Mouse (Mus musculus): ENCODE measurements around the gene Spns1. TPM values are rescaled to one million over a fixed set of nuclear protein-coding genes. Genes with fewer than 3 reads are reported as not detected.
"Not testable (repeated sequence)": the region's sequence is repeated elsewhere in the genome, so short reads cannot be mapped to it uniquely, and the experiment has no call there.

The Spns1 gene
- 61.7 and 62.4 TPM in 2 replicates for polyA plus RNA-seq (2015; fragmentation: Nextera tagmentation; extraction: Ambion mirVana)

DNA sequence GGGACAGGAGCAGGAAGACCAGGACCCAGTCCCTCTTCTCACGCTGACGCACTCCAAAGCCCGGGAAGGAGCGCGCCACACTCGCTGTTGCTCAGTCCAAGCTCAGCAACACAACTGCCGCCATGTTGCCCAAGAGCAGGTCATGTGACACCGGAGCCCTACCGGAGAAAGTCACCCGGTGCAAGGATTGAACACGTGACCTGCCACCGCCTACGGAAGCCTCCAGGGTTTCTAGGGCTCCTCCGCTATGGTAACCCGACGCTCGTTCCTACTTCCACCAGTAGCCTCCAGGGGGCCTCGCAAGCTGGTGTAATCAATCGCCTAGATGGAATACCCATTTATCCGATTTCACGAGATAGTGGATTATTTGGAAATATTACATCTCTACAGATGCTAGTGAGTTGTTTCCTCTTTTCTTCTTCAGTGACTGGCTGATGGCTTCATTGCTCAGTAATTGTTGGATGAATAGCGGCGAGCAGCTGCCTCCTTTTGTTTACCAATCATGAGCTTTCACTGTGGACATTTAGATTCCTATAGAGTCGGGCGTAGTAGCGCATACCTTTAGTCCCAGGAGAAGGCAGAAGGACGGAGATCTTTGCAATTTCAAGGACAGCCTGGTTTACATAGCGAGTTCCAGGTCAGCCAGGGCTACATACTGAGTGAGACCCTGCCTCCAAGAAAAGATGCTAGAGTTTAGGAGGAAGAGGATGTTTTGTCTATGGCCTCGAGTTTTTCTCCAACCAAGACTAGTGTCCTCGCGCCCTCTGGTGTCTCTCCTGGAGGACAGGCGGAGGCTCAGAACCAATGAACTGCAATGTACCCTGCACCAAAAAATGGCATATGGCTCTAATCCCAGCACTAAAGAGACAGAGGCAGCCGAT lies at the start of gene Spns1:
TSS of gene Spns1 (minus strand) at position 173 of the 881 bp plus-strand sequence.
- H3K27me3 ChIP-seq = no peaks in the 10 kb centered on the region
- H3K4me1 ChIP-seq = peaks cover 9% of the 10 kb centered on the region
- peak; percentile 99 for ATAC-seq (ENCODE audit: low FRiP score, low read depth)
- peak within 1 kb of the TSS; percentile 92 for H3K9ac ChIP-seq
- peaks cover 25% of the 10 kb centered on the region for H3K36me3 ChIP-seq
- peak within 1 kb of the TSS; percentile 98 for H3K4me2 ChIP-seq (replicated peaks)
- under 1% methylated on average over 33 of the region's 33 CpGs for WGBS
- H3K4me3 ChIP-seq = peak within 1 kb of the TSS; percentile 97
- peak within 1 kb of the TSS; percentile 39 for H3K27ac ChIP-seq
- no peaks in the 10 kb centered on the region for H3K9me3 ChIP-seq

DNA sequence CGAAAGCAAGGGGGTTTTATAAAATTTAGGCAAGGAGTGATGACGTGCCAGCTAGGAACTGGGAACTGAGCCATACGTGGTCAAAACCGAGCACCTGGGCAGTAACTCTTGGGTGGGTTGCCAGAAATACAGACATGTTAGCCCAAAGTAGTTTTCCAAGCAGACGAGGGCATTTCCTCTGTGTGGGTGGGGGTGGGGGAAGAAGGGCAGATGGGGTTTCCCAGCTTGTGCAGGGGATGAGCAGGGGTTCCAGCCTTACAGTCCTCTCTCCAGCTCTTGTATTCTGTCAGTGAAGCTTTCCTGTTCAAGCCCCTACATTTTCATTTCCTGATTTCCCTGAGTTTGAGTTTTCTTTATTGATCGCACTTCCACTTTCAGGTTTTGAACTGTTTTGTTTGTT lies 46.9 kb upstream of the Spns1 start:
- H3K9ac ChIP-seq = no peak overlapping the region
- H3K4me1 ChIP-seq = peaks cover 7% of the 10 kb centered on the region
- no peaks in the 10 kb centered on the region for H3K27me3 ChIP-seq
- WGBS = 74% methylated on average over 6 of the region's 6 CpGs
- H3K36me3 ChIP-seq = no peaks in the 10 kb centered on the region
- no peak overlapping the region for H3K4me2 ChIP-seq (replicated peaks)
- no peak overlapping the region for H3K27ac ChIP-seq
- ATAC-seq (ENCODE audit: low FRiP score, low read depth) = no peak
- no peaks in the 10 kb centered on the region for H3K9me3 ChIP-seq
- no peak overlapping the region for H3K4me3 ChIP-seq

DNA sequence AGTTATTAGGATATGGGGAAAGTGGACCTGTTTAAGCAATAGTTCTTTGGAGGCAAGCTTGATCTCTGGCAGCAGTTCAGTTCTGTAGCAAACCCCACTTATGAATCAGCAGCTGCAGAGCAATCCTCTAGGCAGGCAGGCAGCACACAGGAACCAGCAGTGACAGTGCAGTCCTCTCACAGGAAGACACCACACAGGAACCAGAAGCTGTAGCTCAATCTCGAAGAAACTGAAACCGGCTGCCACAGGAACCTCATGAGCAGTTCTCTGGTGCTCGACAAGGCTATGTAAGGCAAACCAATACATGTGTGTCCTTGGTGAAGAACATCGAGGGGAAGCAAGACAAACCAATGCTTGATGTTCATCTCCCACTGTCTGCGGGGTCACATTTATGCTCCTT lies 44.5 kb upstream of the Spns1 start:
- Histone ChIP-seq H3K9ac (no peak overlapping the region), H3K4me2 (replicated peaks) (no peak overlapping the region), H3K27me3 (no peaks in the 10 kb centered on the region), H3K36me3 (no peaks in the 10 kb centered on the region), H3K27ac (no peak overlapping the region), H3K4me1 (no peaks in the 10 kb centered on the region), H3K4me3 (no peak overlapping the region), H3K9me3 (no peaks in the 10 kb centered on the region)
- WGBS = 82% methylated on average over 5 of the region's 5 CpGs
- no peak for ATAC-seq (ENCODE audit: low FRiP score, low read depth)

DNA sequence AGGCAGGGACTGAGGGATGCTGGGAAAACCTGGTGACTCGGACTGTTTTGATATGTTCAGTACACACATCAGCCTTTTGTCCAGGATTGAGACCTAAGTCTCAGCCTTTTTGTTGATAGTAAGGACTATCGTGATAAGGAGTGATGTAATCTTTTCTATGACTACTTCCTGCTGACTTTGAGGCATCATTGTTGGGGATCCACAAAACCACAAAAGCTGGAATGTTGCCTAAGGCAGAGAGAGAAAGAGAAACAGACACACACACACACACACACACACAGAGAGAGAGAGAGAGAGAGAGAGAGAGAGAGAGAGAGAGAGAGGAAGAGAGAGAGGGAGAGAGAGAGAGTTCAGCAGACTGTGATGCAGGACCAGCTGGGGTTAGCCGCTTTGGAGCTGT lies 41.2 kb upstream of the Spns1 start:
- Histone ChIP-seq H3K9ac (no peak overlapping the region), H3K9me3 (no peaks in the 10 kb centered on the region), H3K36me3 (no peaks in the 10 kb centered on the region), H3K4me1 (no peaks in the 10 kb centered on the region), H3K4me2 (replicated peaks) (no peak overlapping the region), H3K27ac (no peak overlapping the region), H3K27me3 (no peaks in the 10 kb centered on the region; the same call in 1 of the 2 replicates), H3K4me3 (no peak overlapping the region)
- 72% methylated on average over 3 of the region's 3 CpGs for WGBS
- ATAC-seq (ENCODE audit: low FRiP score, low read depth) = no peak

DNA sequence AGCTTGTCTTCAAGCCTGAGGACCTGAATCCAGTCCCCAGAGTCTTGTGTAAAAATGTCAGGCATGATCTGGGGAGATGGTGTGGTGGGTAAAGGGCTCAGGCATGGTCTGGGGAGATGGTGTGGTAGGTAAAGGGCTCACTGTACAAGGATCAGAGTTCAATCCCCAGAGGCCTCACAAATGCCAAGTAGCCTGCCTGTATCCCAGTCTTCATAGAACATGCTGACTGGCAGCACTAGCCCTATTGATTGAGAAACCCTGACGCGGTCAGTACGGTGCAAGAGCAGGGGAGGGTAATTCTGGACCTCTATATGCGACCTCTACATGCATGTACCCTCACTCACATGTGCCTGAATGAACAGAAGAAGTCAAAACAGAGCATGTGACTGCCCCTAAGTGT lies 40.4 kb upstream of the Spns1 start:
- WGBS = 88% methylated on average over 4 of the region's 4 CpGs
- no peaks in the 10 kb centered on the region for H3K36me3 ChIP-seq
- no peak for ATAC-seq (ENCODE audit: low FRiP score, low read depth)
- H3K4me3 ChIP-seq = no peak overlapping the region
- H3K27me3 ChIP-seq = no peaks in the 10 kb centered on the region; the same call in 1 of the 2 replicates
- no peak overlapping the region for H3K27ac ChIP-seq
- no peak overlapping the region for H3K4me2 ChIP-seq (replicated peaks)
- H3K9me3 ChIP-seq = no peaks in the 10 kb centered on the region
- no peaks in the 10 kb centered on the region for H3K4me1 ChIP-seq
- no peak overlapping the region; the same call in 1 of the 2 replicates for H3K9ac ChIP-seq

DNA sequence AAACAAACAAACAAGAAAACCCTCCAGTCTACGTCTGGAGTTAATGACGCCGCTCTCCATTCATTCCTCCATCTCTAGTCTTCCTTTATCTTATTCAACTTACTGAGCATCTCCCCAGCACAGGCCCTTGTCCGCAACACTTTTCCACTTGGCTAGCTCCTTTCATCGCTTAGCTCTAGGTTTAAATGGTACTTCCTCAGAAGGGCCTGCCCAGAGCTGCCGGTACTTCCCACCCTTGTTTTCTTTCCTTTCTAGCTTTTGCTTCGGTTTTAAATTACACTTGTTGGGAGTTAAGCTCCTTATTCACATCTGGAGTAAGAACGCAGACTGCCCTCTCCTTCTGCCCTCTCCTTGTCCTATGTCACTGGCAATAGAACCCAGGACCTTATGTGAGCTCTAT lies 39.8 kb upstream of the Spns1 start:
- peak overlapping the region; percentile 26; the same call in 1 of the 2 replicates for H3K9ac ChIP-seq
- H3K4me3 ChIP-seq = no peak overlapping the region
- ATAC-seq (ENCODE audit: low FRiP score, low read depth) = no peak
- H3K27ac ChIP-seq = no peak overlapping the region
- WGBS = 57% methylated on average over 8 of the region's 8 CpGs
- no peaks in the 10 kb centered on the region for H3K9me3 ChIP-seq
- no peaks in the 10 kb centered on the region; the same call in 1 of the 2 replicates for H3K27me3 ChIP-seq
- H3K4me1 ChIP-seq = no peaks in the 10 kb centered on the region
- H3K4me2 ChIP-seq (replicated peaks) = no peak overlapping the region
- H3K36me3 ChIP-seq = no peaks in the 10 kb centered on the region

DNA sequence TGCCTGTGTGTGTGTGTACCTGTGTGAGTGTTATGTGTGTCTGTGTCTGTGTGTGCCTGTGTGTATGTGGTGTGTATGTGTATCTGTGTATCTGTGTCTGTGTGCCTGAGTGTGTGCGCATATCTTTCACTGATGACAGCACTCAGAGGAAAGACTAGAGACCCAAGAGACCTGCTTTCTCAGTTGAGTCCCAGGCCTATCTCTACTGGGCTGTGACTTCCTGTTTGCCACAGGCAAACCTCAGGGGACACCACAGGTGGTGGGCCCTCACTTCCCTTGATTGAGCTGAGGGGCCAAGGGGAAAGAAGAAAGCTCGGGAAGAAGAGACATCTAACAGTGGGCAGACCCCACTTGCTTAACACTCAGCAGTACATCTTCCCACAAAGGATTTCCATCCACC lies 39.4 kb upstream of the Spns1 start:
- H3K4me1 ChIP-seq = no peaks in the 10 kb centered on the region
- H3K9ac ChIP-seq = no peak overlapping the region
- ATAC-seq (ENCODE audit: low FRiP score, low read depth) = no peak
- H3K9me3 ChIP-seq = no peaks in the 10 kb centered on the region
- no peak overlapping the region for H3K4me3 ChIP-seq
- H3K36me3 ChIP-seq = no peaks in the 10 kb centered on the region
- H3K4me2 ChIP-seq (replicated peaks) = no peak overlapping the region
- WGBS = 65% methylated on average over 2 of the region's 2 CpGs
- H3K27ac ChIP-seq = no peak overlapping the region
- H3K27me3 ChIP-seq = no peaks in the 10 kb centered on the region; the same call in 1 of the 2 replicates

DNA sequence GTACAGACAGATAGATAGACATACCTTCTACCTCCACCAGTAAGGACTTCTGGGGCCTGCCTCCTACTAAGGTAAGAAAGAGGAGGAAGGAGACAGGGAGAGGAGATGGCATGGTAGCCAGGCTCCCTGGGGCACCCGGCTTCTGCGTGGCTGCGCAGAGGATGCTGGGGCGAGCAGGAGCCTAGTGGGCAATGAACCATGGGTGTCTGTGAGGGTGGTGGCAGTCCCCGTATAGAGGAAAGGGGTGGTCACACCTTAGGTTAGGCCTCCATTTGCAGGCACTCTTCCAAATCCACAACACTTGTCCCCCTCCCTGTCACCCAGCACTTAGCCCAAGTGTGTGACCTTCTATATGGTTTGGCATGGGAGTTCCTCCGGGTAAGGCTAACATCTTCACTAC lies 37.5 kb upstream of the Spns1 start, which contains the start of gene Cd19:
TSS of gene Cd19 (minus strand) at position 165 of the 400 bp plus-strand sequence.
- no peak within 1 kb of the TSS for H3K27ac ChIP-seq
- no peak within 1 kb of the TSS for H3K9ac ChIP-seq
- H3K4me3 ChIP-seq = no peak within 1 kb of the TSS
- H3K9me3 ChIP-seq = no peaks in the 10 kb centered on the region
- H3K36me3 ChIP-seq = no peaks in the 10 kb centered on the region
- H3K4me1 ChIP-seq = no peaks in the 10 kb centered on the region
- H3K4me2 ChIP-seq (replicated peaks) = no peak within 1 kb of the TSS
- ATAC-seq (ENCODE audit: low FRiP score, low read depth) = no peak
- no peaks in the 10 kb centered on the region; the same call in 1 of the 2 replicates for H3K27me3 ChIP-seq
- WGBS = 88% methylated on average over 6 of the region's 6 CpGs

DNA sequence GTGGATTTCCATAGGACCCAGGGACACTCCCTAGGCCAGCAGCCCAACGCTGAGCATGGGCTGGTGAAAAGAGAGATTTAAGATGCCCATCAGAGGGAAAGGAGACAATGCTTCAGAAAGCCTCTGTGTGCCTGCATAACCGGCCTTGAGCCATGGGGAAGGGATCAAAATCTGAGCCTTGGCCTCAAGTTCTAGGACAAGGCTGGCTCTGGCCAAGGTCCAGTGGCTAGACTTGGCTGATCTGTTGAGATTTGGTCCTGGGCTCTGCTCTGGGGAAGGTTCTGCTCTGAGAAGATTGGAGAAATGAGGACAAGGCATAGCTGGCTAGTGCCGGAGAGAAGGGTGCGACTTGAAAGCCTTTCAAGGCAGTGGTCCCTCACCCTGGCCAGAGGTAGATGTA lies 33.8 kb upstream of the Spns1 start:
- no peak overlapping the region for H3K4me3 ChIP-seq
- H3K4me1 ChIP-seq = no peaks in the 10 kb centered on the region
- H3K36me3 ChIP-seq = no peaks in the 10 kb centered on the region
- no peak for ATAC-seq (ENCODE audit: low FRiP score, low read depth)
- no peak overlapping the region for H3K9ac ChIP-seq
- H3K27me3 ChIP-seq = no peaks in the 10 kb centered on the region; the same call in 1 of the 2 replicates
- no peak overlapping the region for H3K27ac ChIP-seq
- H3K4me2 ChIP-seq (replicated peaks) = no peak overlapping the region
- no peaks in the 10 kb centered on the region for H3K9me3 ChIP-seq
- 92% methylated on average over 4 of the region's 4 CpGs for WGBS

DNA sequence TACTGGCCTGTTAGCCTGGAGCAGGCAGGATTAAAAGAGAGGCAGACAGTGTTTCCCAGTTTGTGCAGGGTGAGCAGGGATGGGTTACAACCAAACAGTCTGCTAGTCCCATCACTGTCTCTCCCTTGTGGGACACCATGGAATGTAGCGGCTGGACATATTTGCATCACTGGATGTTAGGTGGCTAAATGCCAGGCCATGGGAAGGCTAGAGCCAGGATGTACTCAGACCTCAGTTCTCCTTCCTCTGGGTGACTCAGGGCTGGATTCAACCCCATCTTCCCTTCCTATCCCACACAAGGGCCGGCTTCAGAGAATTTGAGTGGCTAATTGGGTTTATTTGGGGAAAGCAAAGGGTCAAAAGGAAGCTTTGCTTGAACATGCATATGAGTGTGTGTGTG lies 31.4 kb upstream of the Spns1 start:
- Histone ChIP-seq H3K4me2 (replicated peaks) (no peak overlapping the region), H3K4me1 (no peaks in the 10 kb centered on the region), H3K4me3 (no peak overlapping the region), H3K9ac (no peak overlapping the region), H3K36me3 (no peaks in the 10 kb centered on the region), H3K9me3 (no peaks in the 10 kb centered on the region), H3K27ac (no peak overlapping the region), H3K27me3 (no peaks in the 10 kb centered on the region)
- ATAC-seq (ENCODE audit: low FRiP score, low read depth) = no peak
- WGBS = 76% methylated on average over 2 of the region's 2 CpGs

DNA sequence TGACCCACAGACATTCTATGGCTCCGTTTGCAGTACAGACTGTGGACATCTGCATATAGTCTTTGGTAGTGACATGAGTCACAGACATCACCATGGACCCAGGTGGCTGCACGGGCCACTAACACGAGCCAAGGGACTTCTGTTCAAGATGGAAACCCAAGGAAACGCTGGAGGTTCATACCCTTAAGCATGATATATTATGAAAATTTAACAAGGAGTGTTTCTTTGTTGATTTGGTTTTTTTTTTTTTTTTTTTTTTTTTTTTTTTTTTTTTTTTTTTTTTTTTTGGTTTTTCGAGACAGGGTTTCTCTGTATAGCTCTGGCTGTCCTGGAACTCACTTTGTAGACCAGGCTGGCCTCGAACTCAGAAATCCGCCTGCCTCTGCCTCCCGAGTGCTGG lies 25.3 kb upstream of the Spns1 start:
- not testable (repeated sequence) for H3K4me1 ChIP-seq; H3K4me3 ChIP-seq; H3K9ac ChIP-seq; H3K4me2 ChIP-seq (replicated peaks); ATAC-seq (ENCODE audit: low FRiP score, low read depth); H3K27me3 ChIP-seq; H3K27ac ChIP-seq; H3K9me3 ChIP-seq; H3K36me3 ChIP-seq
- 74% methylated on average over 8 of the region's 8 CpGs for WGBS

DNA sequence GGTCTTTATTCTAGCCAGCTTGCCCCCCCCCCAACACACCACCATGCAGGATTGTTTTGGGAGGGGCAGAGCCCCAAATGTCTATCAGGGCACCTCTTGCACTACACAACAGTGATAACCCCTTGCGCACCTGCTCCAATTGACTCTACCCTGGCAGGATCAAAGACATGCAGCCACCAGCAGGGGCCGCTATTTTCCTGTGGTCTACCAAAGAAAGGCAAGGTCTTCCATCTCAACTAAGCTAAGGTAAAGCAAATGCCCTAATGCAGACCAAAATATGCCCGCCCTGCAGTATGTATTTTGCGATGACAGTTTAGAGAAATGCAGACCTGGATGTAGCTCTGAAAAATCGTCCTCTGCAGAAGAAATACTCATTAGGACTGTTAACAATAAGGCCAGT lies 22.3 kb upstream of the Spns1 start:
- peaks cover 12% of the 10 kb centered on the region for H3K4me1 ChIP-seq
- no peaks in the 10 kb centered on the region for H3K9me3 ChIP-seq
- no peaks in the 10 kb centered on the region for H3K36me3 ChIP-seq
- H3K27ac ChIP-seq = no peak overlapping the region
- H3K9ac ChIP-seq = no peak overlapping the region
- ATAC-seq (ENCODE audit: low FRiP score, low read depth) = no peak
- H3K4me3 ChIP-seq = no peak overlapping the region
- no peak overlapping the region for H3K4me2 ChIP-seq (replicated peaks)
- 7% methylated on average over 5 of the region's 5 CpGs for WGBS
- no peaks in the 10 kb centered on the region for H3K27me3 ChIP-seq

Measured in limb, embryonic 13.5 days (tissue).